Mouse (Mus musculus) kidney, embryonic 14.5 days (tissue): ENCODE measurements at regions not wholly inside any gene's neighbourhood (a gene's known extent, or its start where the extent isn't known, plus 50 kb on each side); places are given as distances from the start of the nearest gene placed in this dataset.

Experiments used
- ATAC-seq: fragments of 200-750 bp; cut with Nextera tagmentation; 2 replicates; pipeline ENCODE4 v1.8.0; 2017; ENCODE audit warnings: moderate number of reproducible peaks, mild to moderate bottlenecking, moderate TSS enrichment, moderate library complexity; ENCODE audit not compliant: low FRiP score, low TSS enrichment
- H3K27ac ChIP-seq: fragments of 300-500 bp; sonication (generic); 2 replicates; pipeline ENCODE4 v1.5.1; 2014; ENCODE audit warnings: low read depth, mild to moderate bottlenecking, low read length, moderate library complexity, mixed read lengths
- H3K27me3 ChIP-seq: fragments of 300-500 bp; sonication (generic); 2 replicates; pipeline ENCODE4 v1.6.1; 2014; ENCODE audit warnings: mild to moderate bottlenecking, low read length; ENCODE audit not compliant: control insufficient read depth, insufficient read depth
- H3K36me3 ChIP-seq: fragments of 300-500 bp; sonication (generic); 2 replicates; pipeline ENCODE4 v1.6.1; 2014; ENCODE audit warnings: low read length, mixed read lengths; ENCODE audit not compliant: control insufficient read depth, insufficient read depth
- H3K4me1 ChIP-seq: fragments of 300-500 bp; sonication (generic); 2 replicates; pipeline ENCODE4 v1.6.1; 2014; ENCODE audit warnings: low read length, mixed read lengths; ENCODE audit not compliant: control insufficient read depth, insufficient read depth
- H3K4me2 ChIP-seq: fragments of 300-500 bp; sonication (generic); replicated peaks from 2 replicates; pipeline ENCODE4 v1.6.1; 2014; ENCODE audit warnings: low read depth, mild to moderate bottlenecking, low read length
- H3K4me3 ChIP-seq: fragments of 300-500 bp; sonication (generic); 2 replicates; pipeline ENCODE4 v1.5.1; 2014; ENCODE audit warnings: mild to moderate bottlenecking, low read length
- H3K9ac ChIP-seq: fragments of 300-500 bp; sonication (generic); 2 replicates; pipeline ENCODE4 v1.6.1; 2014; ENCODE audit warnings: low read depth, mild to moderate bottlenecking, low read length, moderate library complexity
- H3K9me3 ChIP-seq: fragments of 300-500 bp; sonication (generic); 2 replicates; pipeline ENCODE4 v1.6.1; 2016; ENCODE audit warnings: low read length; ENCODE audit not compliant: control insufficient read depth
- WGBS: fragments of 180-500 bp; shearing (Covaris S2); extraction: QIAGEN DNeasy Blood & Tissue Kit; methylation state at CpG from one replicate; pipeline ENCODE4 v1.1.7; 2014; 5-methylcytosine and 5-hydroxymethylcytosine counted together

- no peak overlapping the region for H3K27ac ChIP-seq
- WGBS, result 81% methylated on average over 9 of the region's 9 CpGs
- no peaks in the 10 kb centered on the region for H3K27me3 ChIP-seq
- H3K9ac ChIP-seq, result no peak overlapping the region
- no peaks in the 10 kb centered on the region for H3K36me3 ChIP-seq
- H3K4me3 ChIP-seq, result no peak overlapping the region
- H3K4me1 ChIP-seq, result peaks cover 16% of the 10 kb centered on the region
- no peak overlapping the region for H3K4me2 ChIP-seq
- H3K9me3 ChIP-seq, result no peaks in the 10 kb centered on the region
- ATAC-seq, result no peak
Observed at GRCm38 (mm10) chr17:84110945-84111344, 76.8 kb downstream of the Zfp36l2 start.

- no peak overlapping the region for H3K4me2 ChIP-seq
- no peaks in the 10 kb centered on the region for H3K36me3 ChIP-seq
- H3K4me1 ChIP-seq, result peaks cover 16% of the 10 kb centered on the region
- H3K9ac ChIP-seq, result no peak overlapping the region
- WGBS, result 76% methylated on average over 9 of the region's 9 CpGs
- no peaks in the 10 kb centered on the region for H3K27me3 ChIP-seq
- no peaks in the 10 kb centered on the region for H3K9me3 ChIP-seq
- H3K4me3 ChIP-seq, result no peak overlapping the region
- H3K27ac ChIP-seq, result no peak overlapping the region
- ATAC-seq, result no peak
Observed at GRCm38 (mm10) chr17:84110000-84110695, 77.6 kb downstream of the Zfp36l2 start.

- Histone ChIP-seq H3K27me3 (no peaks in the 10 kb centered on the region), H3K4me3 (no peak overlapping the region), H3K4me1 (peaks cover 16% of the 10 kb centered on the region), H3K27ac (no peak overlapping the region), H3K36me3 (no peaks in the 10 kb centered on the region), H3K4me2 (no peak overlapping the region), H3K9ac (no peak overlapping the region), H3K9me3 (no peaks in the 10 kb centered on the region)
- ATAC-seq, result no peak
- WGBS, result 93% methylated on average over 8 of the region's 8 CpGs
Observed at GRCm38 (mm10) chr17:84107946-84108686, 79.6 kb downstream of the Zfp36l2 start.

- H3K36me3 ChIP-seq, result no peaks in the 10 kb centered on the region
Observed at GRCm38 (mm10) chr17:84107497-84107896, 80.2 kb downstream of the Zfp36l2 start.

GRCm38 (mm10) chr17:84104242-84104641 is 83.5 kb downstream of the Zfp36l2 start:
- Histone ChIP-seq H3K9me3 (no peaks in the 10 kb centered on the region), H3K9ac (no peak overlapping the region), H3K27me3 (no peaks in the 10 kb centered on the region), H3K27ac (no peak overlapping the region), H3K4me3 (no peak overlapping the region), H3K4me1 (peaks cover 12% of the 10 kb centered on the region), H3K4me2 (no peak overlapping the region), H3K36me3 (no peaks in the 10 kb centered on the region)
- WGBS, result 76% methylated on average over 7 of the region's 7 CpGs
- no peak for ATAC-seq

More at GRCm38 (mm10) chr17:84107497-84107896, 80.2 kb downstream of the Zfp36l2 start:
- H3K4me2 ChIP-seq, result no peak overlapping the region
- ATAC-seq, result no peak
- H3K27me3 ChIP-seq, result no peaks in the 10 kb centered on the region
- H3K4me3 ChIP-seq, result no peak overlapping the region
- WGBS, result 81% methylated on average over 3 of the region's 3 CpGs
- no peak overlapping the region for H3K27ac ChIP-seq
- peaks cover 13% of the 10 kb centered on the region for H3K4me1 ChIP-seq
- no peak overlapping the region for H3K9ac ChIP-seq
- H3K9me3 ChIP-seq, result no peaks in the 10 kb centered on the region

GRCm38 (mm10) chr17:84103344-84103743 is 84.4 kb downstream of the Zfp36l2 start:
- WGBS, result 77% methylated on average over 7 of the region's 7 CpGs
- Histone ChIP-seq H3K27me3 (no peaks in the 10 kb centered on the region), H3K27ac (no peak overlapping the region)

GRCm38 (mm10) chr17:84101652-84102051 is 86.1 kb downstream of the Zfp36l2 start:
- Histone ChIP-seq H3K36me3 (no peaks in the 10 kb centered on the region), H3K9me3 (no peaks in the 10 kb centered on the region), H3K27me3 (no peaks in the 10 kb centered on the region), H3K4me2 (no peak overlapping the region), H3K27ac (no peak overlapping the region), H3K9ac (no peak overlapping the region), H3K4me3 (no peak overlapping the region), H3K4me1 (peaks cover 19% of the 10 kb centered on the region)
- ATAC-seq, result no peak
- 43% methylated on average over 1 of the region's 1 CpGs for WGBS

More at GRCm38 (mm10) chr17:84103344-84103743, 84.4 kb downstream of the Zfp36l2 start:
- Histone ChIP-seq H3K4me3 (no peak overlapping the region), H3K36me3 (no peaks in the 10 kb centered on the region), H3K9me3 (no peaks in the 10 kb centered on the region), H3K4me2 (no peak overlapping the region), H3K9ac (no peak overlapping the region), H3K4me1 (peaks cover 12% of the 10 kb centered on the region)
- ATAC-seq, result no peak

- H3K27ac ChIP-seq, result no peak overlapping the region
- H3K36me3 ChIP-seq, result no peaks in the 10 kb centered on the region
- no peak overlapping the region for H3K9ac ChIP-seq
- no peak for ATAC-seq
- H3K4me2 ChIP-seq, result no peak overlapping the region
- 46% methylated on average over 10 of the region's 10 CpGs for WGBS
- peaks cover 26% of the 10 kb centered on the region for H3K4me1 ChIP-seq
- H3K9me3 ChIP-seq, result no peaks in the 10 kb centered on the region
- no peak overlapping the region for H3K4me3 ChIP-seq
- H3K27me3 ChIP-seq, result no peaks in the 10 kb centered on the region
Observed at GRCm38 (mm10) chr17:84100523-84100922, 87.2 kb downstream of the Zfp36l2 start.

- peaks cover 26% of the 10 kb centered on the region for H3K4me1 ChIP-seq
- 71% methylated on average over 9 of the region's 9 CpGs for WGBS
- no peaks in the 10 kb centered on the region for H3K9me3 ChIP-seq
- no peaks in the 10 kb centered on the region for H3K27me3 ChIP-seq
- no peak overlapping the region for H3K27ac ChIP-seq
- H3K4me2 ChIP-seq, result no peak overlapping the region
- no peak for ATAC-seq
- H3K9ac ChIP-seq, result no peak overlapping the region
- no peak overlapping the region for H3K4me3 ChIP-seq
- H3K36me3 ChIP-seq, result no peaks in the 10 kb centered on the region
Observed at GRCm38 (mm10) chr17:84099737-84100136, 88.0 kb downstream of the Zfp36l2 start.
